Mouse (Mus musculus): ENCODE measurements around the gene Ppp1r12a. TPM values are rescaled to one million over a fixed set of nuclear protein-coding genes. Genes with fewer than 3 reads are reported as not detected.

The Ppp1r12a gene
- total RNA-seq, 1 experiment from 2014 or later, result 131 TPM

Other genes with a start within 250 kb of the Ppp1r12a start
- 11.7 and 12.3 TPM in 2 replicates for gene Pawr, start 169.9 kb downstream of the Ppp1r12a start, total RNA-seq (2021)